Mouse (Mus musculus) bone marrow macrophage, adult 2 months (primary cell): ENCODE measurements at regions not wholly inside any gene's neighbourhood (a gene's known extent, or its start where the extent isn't known, plus 50 kb on each side); places are given as distances from the start of the nearest gene placed in this dataset.

Source experiments
- CTCF ChIP-seq: IDR thresholded peaks from 2 replicates; pipeline ENCODE4 v1.5.1; 2012; ENCODE audit warnings: low read depth, mild to moderate bottlenecking, low read length, moderate library complexity
- POLR2A ChIP-seq: IDR thresholded peaks from 2 replicates; pipeline ENCODE4 v1.6.1; 2012; ENCODE audit warnings: mild to moderate bottlenecking, low read depth, low read length, borderline replicate concordance

DNA sequence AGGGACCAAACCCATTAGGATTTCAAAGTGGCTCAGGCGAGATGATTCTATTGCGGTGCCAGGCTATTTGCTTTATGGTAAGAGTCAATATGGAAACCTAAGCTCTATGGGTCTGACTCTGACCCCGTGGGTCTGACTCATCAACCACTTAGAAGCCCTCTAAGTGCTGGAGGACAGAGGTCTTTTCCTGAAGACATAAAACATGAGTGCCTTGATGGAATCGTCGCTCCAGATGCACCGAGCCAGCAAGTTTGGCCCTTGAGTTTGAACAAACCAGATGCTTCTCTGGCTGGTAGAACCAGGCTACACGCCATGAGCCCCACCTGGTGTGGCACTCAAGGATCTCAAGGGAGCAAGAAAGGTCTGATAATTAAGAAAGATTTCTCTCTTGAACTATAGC, 184.1 kb downstream of the Plpp3 start:
- no peak for TF ChIP-seq POLR2A
- TF ChIP-seq CTCF, result no peak
